Mouse (Mus musculus): ENCODE results near the gene Tgfbr3.

Tgfbr3 gene

DNA sequence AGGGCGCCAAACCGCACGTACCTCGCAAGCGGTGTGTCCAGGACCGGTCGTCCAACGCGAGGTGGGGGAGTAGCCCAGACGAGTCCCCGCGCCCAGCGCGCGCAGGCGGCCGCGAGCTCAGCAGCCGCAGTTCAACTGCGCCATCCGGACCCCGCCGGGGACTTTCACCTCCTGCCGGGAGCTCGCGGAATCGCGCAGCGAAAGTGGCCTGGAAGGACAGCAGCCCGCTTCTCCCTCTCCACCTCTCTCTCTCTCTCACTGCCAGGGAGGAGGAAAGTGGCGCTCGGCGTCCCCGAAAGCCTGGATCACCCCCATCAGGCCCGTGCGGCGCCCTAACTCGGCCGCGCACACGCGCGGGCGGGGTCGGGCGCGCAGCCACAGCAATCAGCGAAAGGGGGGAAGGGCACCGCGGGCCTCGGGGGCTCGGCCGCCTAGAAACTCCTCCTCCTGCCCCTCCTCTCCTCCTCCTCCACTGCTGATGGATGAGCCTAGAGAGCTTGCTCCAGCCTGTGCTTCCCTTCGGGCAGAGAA is at the start of gene Tgfbr3:
Gene Tgfbr3, minus strand, starts transcription at position 396 of the 531 bp plus-strand sequence.
- DNase-seq (ENCODE audit: low spot score): no peak

DNA sequence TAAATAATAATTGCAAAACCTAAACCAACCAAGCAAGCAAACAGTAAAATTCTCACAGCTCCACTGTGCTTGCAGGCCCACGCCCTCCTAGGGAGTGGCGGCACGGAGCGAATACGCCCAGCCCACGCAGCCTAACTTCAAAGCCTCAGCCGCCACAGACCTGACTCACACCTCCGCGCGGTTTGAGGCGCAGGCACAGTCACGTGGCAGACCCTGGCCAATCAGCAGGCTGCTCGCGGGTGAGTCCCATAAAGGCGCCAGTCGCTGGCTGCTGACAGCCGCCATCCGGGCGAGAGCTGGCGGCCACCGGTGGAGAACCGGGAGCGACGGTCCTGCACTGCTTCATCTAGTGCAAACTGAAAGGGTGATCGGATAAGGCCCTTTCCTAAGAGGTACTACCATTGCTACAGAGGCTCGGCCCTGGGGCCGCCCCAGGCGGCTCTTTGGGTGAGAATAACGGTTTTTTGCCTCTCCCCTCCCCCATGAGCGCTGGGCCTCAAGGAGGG is 41.5 kb upstream of the Tgfbr3 start, which contains the start of gene Brdt:
Gene Brdt, plus strand, starts transcription at position 244 of the 506 bp plus-strand sequence.
- no peak for DNase-seq (ENCODE audit: low spot score)

DNA sequence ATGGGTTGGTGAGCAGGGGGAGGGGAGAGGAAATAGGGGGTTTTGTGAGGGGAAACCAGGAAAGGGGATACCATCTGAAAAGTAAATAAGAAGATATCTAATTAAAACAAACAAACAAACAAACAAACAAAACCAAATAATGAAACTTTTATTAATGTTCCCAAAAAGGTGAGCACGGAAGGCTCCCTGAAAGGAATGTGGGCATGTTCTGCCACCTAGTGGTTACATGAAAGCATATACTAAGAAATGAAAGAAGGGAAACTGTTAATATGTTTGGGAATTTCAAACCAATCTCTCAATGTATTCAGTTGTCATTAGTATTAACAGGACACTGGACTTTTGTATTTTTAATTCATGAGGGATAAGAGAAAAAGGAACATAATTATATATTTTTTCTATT is 31.3 kb upstream of the Tgfbr3 start:
- no peak for DNase-seq (ENCODE audit: low spot score)

DNA sequence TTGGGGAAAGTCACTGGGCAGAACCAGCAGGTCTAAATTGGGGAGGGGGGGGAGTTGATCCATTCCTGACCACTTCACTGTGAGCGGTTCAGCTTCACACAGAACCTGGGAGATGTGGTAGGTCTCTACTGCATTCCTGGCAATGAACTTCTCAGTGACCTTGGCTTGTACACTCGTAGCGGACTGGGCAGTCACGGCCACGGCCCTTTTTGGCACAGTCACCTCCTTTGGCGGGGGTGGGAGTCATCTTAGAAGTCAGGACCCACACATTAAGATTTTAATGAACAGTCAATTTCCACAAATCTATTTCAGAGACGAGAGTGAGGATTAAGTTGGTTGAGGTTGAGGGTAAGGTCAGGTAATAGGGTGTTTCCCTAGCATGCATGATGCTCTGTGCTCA is 27.7 kb upstream of the Tgfbr3 start:
- DNase-seq (ENCODE audit: low spot score): no peak

DNA sequence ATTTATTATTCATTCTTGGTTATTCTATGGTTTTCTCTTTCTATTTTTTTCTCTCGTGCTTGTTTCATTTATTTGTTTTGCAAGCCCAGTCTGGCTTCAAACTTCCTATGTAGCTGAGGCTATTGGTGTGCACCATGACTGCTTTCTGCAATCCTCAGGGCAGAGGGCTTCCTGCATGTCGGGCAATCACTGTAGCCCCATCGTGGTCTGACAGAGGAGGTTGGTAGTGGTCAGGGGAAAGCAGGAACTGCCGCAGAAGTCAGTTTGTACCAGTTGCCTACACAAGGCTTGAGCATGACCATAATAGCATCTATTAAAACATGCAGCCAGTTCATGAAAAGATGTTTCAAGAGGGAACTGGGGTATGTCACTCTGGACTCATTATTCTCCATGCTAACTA is 18.0 kb upstream of the Tgfbr3 start:
- DNase-seq (ENCODE audit: low spot score): no peak

DNA sequence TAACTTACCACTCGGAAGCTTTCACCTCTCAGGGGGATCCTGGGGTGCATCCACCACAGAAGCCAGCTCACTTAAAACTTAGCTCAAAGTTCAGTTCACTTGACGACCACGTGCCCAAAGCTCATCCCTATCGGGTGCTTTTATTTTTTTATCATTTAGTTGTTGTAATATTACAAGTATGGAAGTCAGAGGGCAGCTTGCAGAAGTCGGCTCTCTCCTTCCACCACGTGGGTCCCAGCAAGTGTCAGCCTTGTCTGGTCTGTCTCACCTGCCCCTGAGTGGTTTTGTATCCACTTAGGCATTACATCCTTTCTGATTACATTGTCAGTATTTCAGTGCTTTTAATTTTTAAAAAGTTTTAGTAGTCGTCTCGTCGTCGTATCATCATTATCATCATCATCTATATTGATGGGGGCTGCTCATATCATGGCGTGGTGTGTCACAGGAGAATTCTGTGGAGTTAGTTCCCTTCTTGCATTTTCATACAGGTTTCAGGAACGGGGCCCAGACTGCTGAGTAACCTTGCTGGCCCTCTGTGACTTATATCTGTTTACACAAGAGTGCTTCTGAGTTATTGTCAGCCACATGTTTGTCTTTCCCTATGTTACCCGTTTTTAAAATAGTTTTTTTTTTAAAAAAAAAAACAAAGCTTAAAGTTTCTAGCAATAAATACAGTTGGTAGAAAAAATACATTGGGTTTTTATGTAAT is 14.8 kb upstream of the Tgfbr3 start:
- DNase-seq (ENCODE audit: low spot score): no peak

DNA sequence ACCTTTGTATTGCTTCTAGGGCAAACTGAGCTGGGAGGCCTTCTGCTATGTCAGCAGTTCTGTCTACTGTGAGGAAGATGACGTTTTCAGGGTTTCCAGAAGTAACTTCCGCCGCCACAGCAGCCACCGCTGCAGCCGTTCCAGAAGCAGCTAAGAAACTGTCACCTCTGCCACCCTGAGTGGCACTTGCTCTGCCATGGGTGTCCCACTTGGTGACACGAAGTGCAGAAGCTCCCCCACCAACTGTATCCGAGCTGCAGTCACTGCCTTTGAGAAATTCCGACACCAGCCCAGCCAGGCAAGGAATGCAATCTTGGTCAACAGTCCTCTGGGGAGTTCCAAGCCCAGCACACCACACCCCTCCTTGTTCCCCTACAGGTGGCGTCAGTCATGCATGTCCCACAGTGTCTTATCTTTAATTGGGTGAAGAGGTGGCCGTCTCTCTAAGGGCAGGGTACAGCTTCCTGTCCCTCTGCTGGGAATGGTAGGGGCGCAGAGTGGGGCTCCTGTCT is 14.0 kb upstream of the Tgfbr3 start:
- DNase-seq (ENCODE audit: low spot score): no peak

DNA sequence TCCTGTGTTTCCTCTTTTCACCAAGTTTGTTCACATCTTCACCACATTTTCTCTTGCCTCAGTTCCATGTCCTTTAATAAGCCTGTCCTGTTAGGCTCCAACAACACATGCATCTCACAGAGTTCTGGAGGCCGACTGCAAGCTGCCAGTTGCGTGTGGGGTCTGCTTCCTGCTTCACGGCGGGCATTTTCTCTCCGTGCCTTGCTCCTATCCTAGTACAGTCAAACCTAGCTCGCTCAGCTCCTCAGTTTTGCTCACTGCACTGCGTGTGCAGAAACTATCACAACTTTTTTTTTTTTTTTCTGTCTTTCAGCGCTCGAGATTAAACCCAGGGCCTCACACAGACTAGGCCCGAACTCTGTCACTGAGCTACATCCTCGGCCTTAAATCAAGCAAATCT is 9.4 kb upstream of the Tgfbr3 start:
- DNase-seq (ENCODE audit: low spot score): no peak

DNA sequence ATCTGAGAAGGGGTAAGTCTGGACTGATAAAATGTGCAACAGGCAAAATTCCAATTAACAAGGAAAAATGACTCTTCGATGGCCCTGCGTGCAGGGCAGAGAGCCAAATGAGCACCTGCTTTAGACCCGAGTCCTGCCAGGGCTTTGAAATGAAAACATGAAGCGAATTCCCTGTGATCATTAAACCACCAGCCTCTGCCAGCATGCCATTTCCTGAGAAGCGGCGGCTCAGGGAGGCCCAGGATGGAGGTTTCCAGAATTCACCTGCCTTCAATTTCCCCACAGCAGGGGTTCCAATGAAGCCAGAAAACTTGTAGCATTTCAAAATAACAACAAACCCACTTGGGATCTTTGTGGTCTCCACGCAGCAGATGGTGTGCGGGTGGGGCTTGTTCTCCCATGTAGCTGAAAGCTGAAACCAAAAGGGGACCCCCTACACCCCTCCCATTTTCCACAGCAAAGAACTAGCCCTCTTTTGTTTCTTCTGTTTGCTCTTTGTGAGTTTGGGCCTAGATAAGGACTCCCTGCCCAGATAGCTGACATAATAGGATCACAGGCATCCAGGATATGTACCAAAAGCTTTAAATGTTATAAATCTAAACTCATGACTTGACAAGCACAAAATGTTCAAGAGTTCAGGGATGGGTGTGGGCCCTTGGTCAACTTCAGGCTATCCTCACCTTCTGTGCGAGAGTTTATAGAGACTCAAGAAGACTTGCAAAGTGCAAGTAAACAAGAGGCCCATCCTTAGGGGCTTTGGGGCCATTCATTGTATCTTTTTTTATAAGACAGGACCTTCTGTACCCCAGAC is 7.3 kb upstream of the Tgfbr3 start:
- DNase-seq (ENCODE audit: low spot score): no peak

DNA sequence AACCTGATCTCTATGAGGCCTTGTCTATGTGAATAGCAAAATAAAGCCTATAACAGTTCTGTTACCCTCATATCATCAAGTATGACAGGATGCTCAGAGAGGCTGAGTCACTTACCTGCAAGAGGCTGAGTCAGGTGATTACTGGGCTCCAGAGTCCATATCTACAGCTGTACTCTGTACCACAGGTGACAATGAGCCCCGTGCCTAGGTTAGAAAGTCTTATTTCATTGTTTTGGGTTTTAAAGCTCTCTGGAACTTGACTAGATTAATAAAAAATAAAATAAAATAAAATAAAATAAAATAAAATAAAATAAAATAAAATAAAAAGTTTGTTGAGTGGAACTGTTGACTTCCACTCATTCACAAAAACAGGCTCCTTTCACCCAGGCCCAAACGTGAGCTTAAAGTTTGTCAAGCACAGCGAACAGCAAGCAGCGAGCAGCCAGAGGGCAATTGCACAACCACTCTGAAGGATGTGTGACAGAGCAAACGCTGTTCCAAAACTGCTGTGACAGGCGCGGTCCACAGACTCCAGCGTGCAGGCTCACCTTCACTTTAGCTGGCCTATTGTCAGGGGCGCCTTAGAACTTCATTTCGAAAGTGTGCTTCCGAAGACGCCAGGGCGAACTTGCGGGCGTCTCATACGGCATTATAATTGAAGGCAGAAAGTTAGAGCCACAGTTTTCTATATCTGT is 6.5 kb upstream of the Tgfbr3 start:
- no peak for DNase-seq (ENCODE audit: low spot score)

DNA sequence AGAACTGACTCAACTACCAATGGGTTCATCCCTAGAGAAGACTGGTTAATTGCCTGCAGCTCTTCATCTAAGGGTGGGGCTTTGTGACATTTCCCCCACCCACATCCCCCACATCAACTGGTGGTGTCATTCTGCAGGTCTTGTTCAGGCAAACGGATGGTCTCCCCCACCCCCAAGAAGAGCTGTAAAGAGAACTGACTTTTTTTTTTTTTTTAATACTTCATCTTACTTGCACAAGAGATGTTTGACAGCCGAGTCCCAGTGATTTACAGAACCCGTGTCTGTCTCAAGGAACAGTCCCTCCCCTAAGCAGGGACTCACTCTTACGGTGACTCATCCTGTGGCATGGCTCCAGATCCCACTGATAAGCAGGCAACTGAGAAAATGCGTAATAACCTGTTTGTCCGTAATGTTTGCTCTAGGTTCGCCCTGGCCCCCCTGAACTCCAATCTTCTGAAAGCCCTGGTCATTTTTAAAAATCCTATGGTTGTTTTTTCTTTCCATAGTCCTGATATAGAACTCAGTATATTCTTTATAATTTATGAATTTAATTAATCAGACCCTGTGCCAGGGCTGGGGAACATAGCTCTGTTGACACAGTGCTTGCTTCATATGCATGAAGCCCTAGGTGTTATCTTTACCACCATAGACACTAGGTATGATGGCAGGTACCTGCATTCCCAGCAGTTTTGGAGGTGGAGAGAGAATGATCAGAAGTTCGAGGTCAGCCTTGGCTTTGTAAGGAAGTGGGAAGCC is 5.8 kb upstream of the Tgfbr3 start:
- no peak for DNase-seq (ENCODE audit: low spot score)

DNA sequence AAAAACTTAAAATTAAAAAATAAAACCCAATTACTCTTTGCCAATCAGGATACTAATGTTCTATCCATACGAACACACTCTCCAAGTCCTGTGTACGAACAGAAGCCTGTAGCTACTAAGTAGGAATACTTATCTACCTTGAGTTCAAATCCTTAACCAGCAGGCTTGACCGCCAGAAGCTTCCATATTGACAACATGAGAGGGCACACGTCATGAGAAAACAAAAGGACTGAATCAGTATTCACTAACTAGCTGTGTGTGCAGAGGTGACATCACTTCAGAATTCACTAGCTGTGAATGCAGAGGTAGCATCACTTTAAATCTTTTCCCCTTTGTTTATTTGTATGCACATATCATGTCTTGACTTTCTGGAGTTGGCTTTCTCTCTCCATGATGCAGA is 4.6 kb upstream of the Tgfbr3 start:
- DNase-seq (ENCODE audit: low spot score): no peak

DNA sequence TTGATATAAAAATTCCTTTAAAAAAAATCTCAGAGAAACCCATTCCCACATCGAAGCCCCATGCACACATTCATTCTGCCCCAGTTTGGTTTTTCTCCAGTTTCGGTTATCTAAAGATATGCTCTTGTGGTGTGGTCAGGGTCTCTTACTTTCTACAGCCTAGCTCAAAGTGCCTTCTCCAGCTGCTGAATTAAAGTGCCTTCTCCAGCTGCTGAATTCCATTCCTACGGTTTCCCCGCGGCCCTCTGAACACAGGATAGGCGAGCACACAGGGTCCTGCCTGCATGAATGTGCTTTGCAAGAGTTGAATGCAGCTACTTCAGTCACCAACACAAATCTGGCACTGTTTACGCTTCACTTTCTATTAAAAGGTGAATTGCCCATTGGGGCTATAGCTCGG is 557 bp upstream of the Tgfbr3 start:
- no peak for DNase-seq (ENCODE audit: low spot score)

DNA sequence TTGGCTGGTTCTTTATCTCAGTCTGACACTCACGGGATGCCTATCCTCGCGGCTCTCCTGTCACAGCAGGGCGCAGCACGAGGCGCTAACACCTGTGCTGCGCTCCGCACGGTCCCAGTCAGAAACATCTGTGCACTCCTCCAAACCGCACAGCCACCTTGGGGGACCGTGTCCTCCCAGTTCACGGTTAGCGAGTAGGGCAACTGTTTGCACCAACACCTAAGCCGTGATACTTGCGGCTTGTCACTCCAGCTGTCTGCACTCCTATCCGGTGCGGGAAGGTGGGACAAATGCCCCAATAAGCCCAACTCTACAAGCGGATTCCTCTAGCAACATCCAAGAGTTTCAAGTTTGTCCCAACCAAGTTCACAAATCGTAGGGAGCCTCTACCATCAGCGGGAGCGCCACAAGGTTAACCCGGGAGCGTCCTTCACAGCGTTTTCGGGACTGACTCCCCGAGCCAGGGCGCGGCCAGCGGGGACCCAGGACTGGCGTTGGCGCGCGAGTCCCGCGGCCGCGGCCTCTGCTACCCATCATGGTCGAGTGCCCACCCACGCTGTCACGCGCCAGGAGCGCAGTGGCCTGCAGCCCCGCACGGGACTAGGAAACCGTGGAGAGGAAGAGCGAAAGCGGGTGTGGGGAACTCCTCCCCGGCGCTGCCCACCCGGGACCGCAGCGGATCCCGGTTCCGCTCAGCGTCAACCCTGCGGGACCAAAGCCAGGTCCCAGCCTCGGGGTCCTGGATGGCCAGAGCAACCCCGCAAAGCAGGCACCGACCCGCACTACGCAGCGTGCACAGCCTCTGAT is 799 bp downstream of the Tgfbr3 start:
- DNase-seq (ENCODE audit: low spot score): no peak

DNA sequence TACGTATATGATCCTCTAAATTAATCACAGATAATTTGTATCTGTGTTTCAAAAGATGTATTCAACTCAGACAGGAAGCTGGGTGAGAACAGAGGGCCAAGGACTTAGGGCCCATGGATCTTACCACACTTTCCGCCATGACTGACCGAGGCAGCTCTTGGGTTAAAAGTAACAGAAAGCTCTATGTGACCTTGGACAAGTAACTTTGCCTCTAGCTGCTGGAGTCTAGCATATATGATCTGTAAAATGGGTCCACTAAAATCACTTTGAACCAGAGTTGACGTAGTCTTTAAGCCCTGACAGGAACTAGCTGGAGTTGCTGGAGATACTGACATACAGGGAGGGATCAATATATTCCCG is 1.5 kb downstream of the Tgfbr3 start:
- no peak for DNase-seq (ENCODE audit: low spot score)

DNA sequence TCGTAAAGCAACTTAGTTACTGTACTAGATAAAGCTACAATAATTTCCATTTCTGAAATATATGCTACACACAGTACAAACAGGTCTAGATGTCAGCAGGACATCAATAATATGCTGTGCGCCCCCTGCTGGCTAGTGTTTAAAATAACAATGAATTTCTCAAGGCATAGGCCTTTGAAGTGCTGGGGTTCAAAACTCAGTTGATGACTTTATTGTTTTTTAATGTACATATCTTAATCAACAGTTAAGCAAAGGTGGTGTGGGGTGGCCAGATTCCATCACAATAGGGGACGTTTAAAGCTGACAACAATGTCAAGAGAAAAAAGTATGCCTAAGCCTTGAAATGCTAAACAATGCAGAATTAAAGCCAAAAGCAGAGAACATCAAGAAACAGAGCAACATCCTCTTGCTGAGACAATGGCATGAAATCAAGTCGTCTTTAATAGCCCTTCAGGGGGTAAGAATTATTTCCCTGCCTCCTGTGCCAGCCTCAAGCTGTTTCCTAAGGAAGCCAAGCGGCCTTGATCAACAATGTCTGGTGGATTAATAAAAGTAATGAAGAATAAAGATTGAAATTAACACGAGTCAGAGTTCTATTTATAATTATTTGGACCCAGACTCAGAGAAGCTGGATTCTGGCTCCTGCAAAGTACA is 2.0 kb downstream of the Tgfbr3 start:
- DNase-seq (ENCODE audit: low spot score): no peak

DNA sequence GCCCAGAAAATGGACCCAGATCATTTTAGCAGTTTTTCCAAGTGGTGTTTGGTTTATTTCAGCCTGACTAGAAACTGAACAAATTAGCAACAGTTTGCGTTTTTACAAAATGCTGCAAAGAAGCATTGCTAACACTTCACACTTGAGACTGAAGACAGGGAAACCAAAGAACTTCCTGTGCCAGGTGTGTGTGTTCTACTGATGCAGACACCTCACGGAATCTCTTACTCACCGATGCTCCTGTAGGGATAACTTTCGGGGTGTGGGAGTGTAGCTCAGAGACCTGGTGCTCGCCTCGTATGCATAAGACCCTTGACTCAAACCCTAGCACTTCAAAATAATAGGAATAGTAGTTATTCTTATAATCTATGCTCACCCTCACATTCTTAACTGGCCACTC is 3.9 kb downstream of the Tgfbr3 start:
- DNase-seq (ENCODE audit: low spot score): no peak

DNA sequence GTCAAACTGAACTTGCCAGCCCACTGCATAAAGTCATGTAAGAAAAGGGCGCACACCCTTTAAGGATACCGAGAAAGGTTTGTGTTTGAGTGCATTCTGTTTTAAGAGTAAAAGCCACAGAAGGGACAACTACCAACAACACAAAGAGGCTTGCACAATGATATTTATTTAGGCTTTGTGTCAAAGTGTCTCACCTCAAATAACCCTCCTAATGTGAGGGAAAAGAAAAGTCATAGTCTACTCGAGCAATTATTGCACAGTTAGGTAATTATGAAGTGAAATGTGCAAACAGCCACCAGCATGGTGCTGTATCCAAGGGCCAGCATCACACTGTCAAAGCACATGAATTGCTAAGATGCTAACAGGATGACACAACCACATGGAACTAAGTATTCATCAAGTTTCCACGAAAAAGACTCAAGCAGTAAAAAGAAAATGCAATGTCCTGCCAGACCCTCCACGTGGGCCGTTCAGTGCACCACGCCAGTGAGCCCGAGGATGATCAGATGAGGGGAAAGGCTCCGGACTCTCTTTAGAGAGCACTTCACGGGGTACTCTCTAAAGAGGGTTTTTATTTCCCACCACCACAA is 5.4 kb downstream of the Tgfbr3 start:
- DNase-seq (ENCODE audit: low spot score): no peak

DNA sequence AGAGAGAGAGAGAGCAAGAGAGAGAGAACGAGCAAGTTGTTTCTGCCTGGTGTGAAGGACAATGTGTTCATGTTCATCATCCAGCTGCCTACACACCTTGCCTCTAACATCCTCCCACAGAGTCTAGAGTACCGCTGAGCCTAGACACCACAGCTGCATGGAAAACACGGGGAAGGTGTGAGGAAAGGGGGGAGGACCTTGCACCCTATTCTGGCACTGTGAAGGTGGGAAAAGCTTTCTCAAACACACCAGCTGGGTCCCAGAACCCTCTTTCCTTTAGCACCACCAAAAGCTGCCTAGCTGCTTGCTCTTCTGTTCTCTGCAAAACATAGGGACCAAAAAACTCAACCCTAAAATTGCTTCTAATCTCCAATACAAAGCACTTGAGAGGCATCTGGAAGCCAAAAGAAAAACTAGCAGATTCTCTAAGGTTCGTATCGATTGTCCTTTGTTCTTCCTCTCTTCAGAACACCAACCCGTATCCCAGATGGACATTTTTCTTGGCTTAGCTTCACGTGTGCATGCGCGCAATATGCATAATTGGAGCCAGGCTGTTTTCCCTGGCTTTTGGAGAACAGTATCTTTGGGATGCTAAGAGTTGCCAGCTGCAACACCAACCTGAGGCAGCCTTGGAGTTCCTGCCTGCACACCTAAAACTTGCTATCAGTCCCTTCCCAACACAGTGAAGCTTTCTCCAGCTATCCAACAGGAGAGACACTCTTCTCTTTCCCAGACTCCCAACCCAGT is 6.7 kb downstream of the Tgfbr3 start:
- DNase-seq (ENCODE audit: low spot score): no peak
